Mouse (Mus musculus): ENCODE measurements around the gene March9.

The March9 gene

GRCm38 (mm10) chr10:127040569-127041214 lies 19.3 kb downstream of the March9 start:
- CTCF ChIA-PET: interaction anchor here (0.5 to 0.7 kb wide), 3 partner anchors 34 to 1871 kb away, joined by 4 to 6 read pairs (median 5); no protein-coding TSS in a partner anchor

DNA sequence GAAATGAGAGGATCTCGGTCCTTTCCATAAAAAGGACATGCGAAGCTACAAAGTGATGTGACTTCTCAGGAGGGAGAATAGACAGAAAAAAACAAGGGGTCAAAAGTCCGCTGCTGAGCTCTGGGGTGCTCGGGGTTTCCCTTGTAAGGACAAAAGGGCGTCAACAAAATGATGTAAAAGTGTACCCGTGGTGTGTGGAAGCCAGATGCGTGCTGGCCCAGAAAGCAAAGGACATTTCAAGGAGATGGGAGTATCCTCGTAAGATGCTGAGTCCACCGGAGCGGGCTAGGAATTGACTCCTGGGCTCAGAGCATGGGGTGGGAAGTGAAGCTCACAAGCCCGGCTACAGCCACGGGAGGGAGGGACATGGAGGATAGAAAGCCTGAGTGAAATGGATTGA lies 22.3 kb downstream of the March9 start:
- CTCF ChIA-PET: interaction anchor here (0.7 kb wide), 1 partner anchor 8 kb away, joined by 34 read pairs; no protein-coding TSS in a partner anchor

- CTCF ChIA-PET: no interaction called here
Measured at GRCm38 (mm10) chr10:127036273-127036672, 23.7 kb downstream of the March9 start.

- CTCF ChIA-PET: no interaction called here
Measured at GRCm38 (mm10) chr10:127033301-127033741, 26.7 kb downstream of the March9 start.

GRCm38 (mm10) chr10:127030336-127031296 lies 29.4 kb downstream of the March9 start, which contains the start of gene Tsfm:
Gene Tsfm (minus strand): TSS chr10:127030840.
- CTCF ChIA-PET: no interaction called here

- CTCF ChIA-PET: no interaction called here
Measured at GRCm38 (mm10) chr10:127018422-127018821, 41.6 kb downstream of the March9 start.

- CTCF ChIA-PET: interaction anchor here (0.9 kb wide), 1 partner anchor 39 kb away, joined by 5 read pairs; no protein-coding TSS in a partner anchor
Measured at GRCm38 (mm10) chr10:127017071-127017470, 42.9 kb downstream of the March9 start.

- CTCF ChIA-PET: interaction anchor here (0.9 kb wide), 1 partner anchor 39 kb away, joined by 5 read pairs; no protein-coding TSS in a partner anchor
Measured at GRCm38 (mm10) chr10:127016488-127016887, 43.5 kb downstream of the March9 start.
